Mouse (Mus musculus) c-Kit-positive CD71-negative TER-119-negative erythroid progenitor cells, embryonic 14.5 days (primary cell): ENCODE measurements around the gene Col7a1.

ENCODE experiments used
- DNase-seq: peaks from one replicate; pipeline ENCODE4 v3.0.0-alpha.2; 2013; ENCODE audit warnings: low read depth

Col7a1 gene

GRCm38 (mm10) chr9:108985710-108986109, 32.3 kb downstream of the Col7a1 start, which contains the start of gene Ucn2:
Gene Ucn2, plus strand, starts transcription at chr9:108986010.
- no peak for DNase-seq

GRCm38 (mm10) chr9:108987704-108988350, 34.4 kb downstream of the Col7a1 start:
- DNase-seq, result no peak

- no peak for DNase-seq
These were observed 36.5 kb downstream of the Col7a1 start for GRCm38 (mm10) chr9:108989802-108990461.

- no peak for DNase-seq
These were observed 37.1 kb downstream of the Col7a1 start for GRCm38 (mm10) chr9:108990462-108990820.

GRCm38 (mm10) chr9:108991428-108992084, 38.2 kb downstream of the Col7a1 start, which contains the start of gene Pfkfb4:
Gene Pfkfb4, plus strand, starts transcription at chr9:108991778.
- peak; percentile 99 for DNase-seq

- no peak for DNase-seq
These were observed 38.7 kb downstream of the Col7a1 start for GRCm38 (mm10) chr9:108992085-108992469.

- DNase-seq, result no peak
These were observed 39.4 kb downstream of the Col7a1 start for GRCm38 (mm10) chr9:108992620-108993361.

GRCm38 (mm10) chr9:108996411-108996810, 43.0 kb downstream of the Col7a1 start:
- DNase-seq, result no peak

- DNase-seq, result no peak
These were observed 45.1 kb downstream of the Col7a1 start for GRCm38 (mm10) chr9:108998287-108999166.

GRCm38 (mm10) chr9:108999167-108999526, 45.8 kb downstream of the Col7a1 start:
- DNase-seq, result no peak

- peak; percentile 67 for DNase-seq
These were observed 47.3 kb downstream of the Col7a1 start for GRCm38 (mm10) chr9:109000726-109001125.

- peak; percentile 66 for DNase-seq
These were observed 49.8 kb downstream of the Col7a1 start for GRCm38 (mm10) chr9:109003201-109003600.

GRCm38 (mm10) chr9:109007025-109007780, 53.8 kb downstream of the Col7a1 start:
- no peak for DNase-seq

- DNase-seq, result no peak
These were observed 54.7 kb downstream of the Col7a1 start for GRCm38 (mm10) chr9:109008081-109008480.

- no peak for DNase-seq
These were observed 55.7 kb downstream of the Col7a1 start for GRCm38 (mm10) chr9:109008994-109009635.

- no peak for DNase-seq
These were observed 56.4 kb downstream of the Col7a1 start for GRCm38 (mm10) chr9:109009636-109010315.

- DNase-seq, result no peak
These were observed 56.9 kb downstream of the Col7a1 start for GRCm38 (mm10) chr9:109010316-109010690.

GRCm38 (mm10) chr9:109015397-109015796, 62.0 kb downstream of the Col7a1 start:
- no peak for DNase-seq

GRCm38 (mm10) chr9:109016973-109017604, 63.7 kb downstream of the Col7a1 start:
- DNase-seq, result no peak
